Mouse (Mus musculus): ENCODE data around the gene Fam172a. TPM values are rescaled to one million over a fixed set of nuclear protein-coding genes. Genes with fewer than 3 reads are reported as not detected.

Fam172a gene
- total RNA-seq, 2 experiments from 2014 or later = 22.4 to 50.6 TPM

DNA sequence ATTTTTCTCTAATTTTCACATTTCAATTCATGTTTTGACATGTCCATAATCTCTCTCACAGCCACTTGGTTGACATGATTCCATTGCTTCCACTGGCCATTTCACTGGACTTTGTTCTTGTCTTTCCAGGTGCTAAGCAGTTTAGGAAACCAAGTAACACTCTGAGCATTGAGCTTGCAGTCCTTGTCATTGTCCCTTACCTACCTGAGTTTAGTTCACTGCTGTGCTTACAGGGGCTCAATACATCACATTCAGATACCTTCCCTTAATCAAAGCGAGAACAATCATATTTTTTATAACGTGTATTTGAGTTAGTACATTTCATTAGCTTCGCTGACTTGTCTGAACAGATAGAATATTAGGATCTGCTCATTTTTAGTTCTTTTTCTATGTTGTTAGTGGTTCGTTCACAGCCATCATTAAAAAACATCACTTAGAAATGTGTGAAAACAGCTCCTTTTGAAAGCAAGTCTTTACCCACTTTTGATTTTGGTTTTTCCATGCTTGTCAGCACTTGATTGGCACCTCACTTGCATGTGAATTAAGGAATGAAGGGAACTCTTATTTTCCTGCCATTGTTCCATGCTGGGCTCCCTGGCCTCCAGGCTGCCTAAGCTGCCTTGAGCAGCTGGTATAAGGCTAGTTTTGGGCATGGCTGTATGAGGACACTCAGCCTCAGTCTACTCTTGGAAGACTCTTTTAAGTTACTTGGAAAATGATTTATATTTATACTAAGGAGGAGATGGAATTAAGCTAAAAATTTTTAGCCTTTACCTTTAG is 257.9 kb downstream of the Fam172a start:
- no peak for ATAC-seq (replicated peaks; ENCODE audit: poor library complexity)

DNA sequence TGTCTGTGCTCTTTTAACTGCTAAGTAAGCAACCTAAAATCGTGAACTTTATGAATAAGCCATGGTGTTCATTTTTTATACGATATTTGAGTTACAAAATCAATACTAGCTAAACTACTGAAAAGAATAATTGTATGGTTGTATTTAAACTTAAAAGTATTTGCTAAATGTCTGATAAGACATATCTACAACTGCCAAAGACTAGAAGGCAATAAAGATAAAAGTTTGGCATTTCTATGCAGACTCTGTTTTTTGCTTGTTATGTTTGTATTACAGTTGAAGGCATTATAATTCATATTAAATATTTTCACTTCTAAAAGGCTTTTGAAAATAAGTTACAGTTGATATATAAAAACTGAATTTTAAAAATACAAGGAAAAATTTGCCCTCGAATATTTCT is 274.4 kb downstream of the Fam172a start:
- no peak for ATAC-seq (replicated peaks; ENCODE audit: poor library complexity)

DNA sequence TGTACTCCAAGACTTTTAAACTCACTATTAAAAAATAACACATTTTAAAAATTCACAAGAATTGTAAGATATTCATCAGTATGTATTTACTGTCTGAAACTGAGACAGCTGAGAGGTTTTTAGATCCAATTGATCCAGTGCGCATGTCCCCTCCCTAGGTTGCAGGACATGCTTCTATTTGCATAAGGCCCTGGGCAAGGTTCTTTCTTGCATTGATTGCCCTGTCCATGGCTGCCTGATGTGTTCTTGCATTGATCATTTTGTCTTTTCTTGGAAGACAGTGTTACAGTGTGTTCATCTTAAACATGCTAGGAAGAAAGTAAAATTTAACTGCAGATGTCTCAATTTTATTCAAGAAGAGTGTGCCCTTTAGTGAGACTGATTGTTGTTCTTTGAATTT is 275.3 kb downstream of the Fam172a start:
- no peak for ATAC-seq (replicated peaks; ENCODE audit: poor library complexity)

DNA sequence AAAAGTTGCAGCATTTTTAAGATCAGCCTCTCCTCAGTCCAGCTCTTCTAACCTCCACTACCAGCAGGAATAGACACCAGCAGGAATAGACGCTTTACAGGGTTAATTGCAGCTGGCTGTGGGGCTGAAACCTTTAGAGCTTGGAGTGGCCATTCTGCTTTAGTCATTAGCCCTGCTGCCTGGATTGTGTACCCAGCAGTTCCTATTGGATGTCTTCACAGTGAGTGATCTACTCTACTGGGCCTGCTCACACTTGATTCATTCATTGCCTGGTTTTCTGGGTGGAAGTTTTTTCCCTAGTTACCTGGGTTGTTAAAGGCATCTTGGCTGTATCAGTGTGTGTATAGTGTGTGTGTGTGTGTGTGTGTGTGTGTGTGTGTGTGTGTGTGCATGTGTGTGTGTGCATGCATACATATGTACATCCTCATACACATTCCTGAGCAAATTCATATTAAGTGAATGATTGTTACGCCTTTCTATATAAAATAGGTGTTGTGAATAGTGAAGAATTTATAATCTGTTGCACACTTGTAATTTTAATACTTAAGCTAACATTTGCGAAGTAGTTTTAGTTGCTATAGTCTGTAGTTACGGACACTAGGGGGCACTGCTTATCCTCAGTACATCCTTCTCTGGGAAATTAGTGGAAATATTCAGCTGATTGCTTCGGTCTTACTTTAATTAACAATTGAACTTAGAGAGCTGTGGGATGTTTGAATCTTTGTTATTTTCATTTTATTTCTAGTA is 280.4 kb downstream of the Fam172a start:
- ATAC-seq (replicated peaks; ENCODE audit: poor library complexity) = peak; percentile 73

DNA sequence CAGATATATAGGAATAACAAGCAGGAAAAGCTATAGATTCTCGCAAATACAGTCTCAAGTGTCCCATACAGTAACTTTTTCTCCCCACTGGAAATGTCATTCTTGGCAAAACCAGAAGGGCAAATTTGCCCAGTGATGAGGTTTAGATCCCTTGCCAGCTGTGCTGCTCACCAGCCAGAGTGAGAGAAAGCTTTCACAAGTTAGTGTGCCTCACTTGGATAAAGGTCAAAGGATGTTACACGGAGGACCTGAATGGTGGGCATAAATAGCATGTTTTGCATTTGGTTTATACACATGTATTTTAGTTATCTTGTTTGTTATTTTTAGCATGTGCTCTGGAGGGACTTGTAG is 281.0 kb downstream of the Fam172a start:
- ATAC-seq (replicated peaks; ENCODE audit: poor library complexity) = no peak

DNA sequence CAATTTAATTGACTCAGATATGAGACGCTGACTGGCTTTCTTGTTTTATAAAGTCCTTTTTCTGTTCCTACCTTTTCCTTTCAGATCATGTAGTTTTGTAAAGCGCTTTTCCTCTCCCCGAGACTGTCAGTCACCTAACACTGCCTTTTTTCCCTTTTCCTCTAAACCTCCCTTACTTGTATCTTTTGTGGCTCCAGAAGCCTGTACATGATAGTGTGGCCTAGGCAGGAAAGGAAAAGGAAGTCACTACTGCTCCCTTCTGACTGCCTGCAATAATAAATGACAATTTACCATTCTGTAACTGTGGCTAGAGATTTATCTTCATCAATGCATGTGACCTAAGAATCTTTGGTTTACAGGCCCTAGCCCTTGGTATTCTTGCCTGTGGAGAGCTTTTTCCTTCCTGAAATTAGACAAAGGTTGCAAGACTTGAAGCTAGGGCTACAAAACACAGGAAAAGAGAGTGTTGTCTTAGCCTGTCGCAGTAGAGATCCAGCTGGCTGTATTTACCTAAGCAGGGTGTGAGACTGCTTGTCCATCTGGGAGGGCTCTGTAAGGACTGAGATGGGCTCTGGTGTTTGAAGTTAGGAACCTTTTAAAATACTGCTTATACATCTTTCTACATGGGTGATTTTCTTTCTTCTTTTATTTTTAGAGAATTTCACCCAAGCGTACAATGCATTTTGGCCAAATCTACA is 289.5 kb downstream of the Fam172a start:
- no peak for ATAC-seq (replicated peaks; ENCODE audit: poor library complexity)

DNA sequence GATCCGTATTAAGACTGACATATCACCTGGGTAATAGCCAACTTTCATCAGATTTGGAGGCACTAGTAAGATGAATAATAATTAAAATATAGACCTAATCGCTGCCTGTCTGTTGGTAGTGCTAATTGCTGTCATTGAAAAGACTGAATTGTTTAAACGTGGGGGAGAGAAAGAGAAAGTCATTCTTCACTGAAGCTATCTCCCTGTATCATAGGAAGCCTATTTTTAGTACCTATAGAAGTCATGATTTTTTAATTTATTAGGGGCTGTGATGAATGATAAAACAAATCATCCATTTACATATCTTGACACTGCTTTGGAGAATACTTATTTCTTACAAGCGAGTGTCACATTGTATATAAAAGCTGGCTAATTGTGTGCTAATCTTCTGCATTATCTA is 302.8 kb downstream of the Fam172a start:
- no peak for ATAC-seq (replicated peaks; ENCODE audit: poor library complexity)

DNA sequence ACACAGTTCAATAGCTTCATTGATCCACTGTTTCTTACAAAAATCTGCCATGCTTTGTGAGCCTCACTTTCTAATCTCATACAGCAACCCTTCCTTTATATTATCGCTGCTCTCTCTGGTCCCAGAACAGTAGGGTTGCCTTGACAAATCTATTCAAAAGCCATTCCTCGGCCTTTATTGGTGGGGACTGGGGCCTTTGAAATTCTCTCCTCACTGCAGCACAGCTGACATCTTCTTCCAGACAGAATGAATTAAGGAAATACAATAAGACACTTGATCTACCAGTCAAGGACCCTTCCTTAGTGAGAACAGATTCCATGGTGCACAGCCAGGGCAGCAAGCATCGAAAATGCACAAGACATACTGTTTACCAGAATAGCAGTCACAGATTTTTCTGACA is 303.5 kb downstream of the Fam172a start:
- ATAC-seq (replicated peaks; ENCODE audit: poor library complexity) = no peak

DNA sequence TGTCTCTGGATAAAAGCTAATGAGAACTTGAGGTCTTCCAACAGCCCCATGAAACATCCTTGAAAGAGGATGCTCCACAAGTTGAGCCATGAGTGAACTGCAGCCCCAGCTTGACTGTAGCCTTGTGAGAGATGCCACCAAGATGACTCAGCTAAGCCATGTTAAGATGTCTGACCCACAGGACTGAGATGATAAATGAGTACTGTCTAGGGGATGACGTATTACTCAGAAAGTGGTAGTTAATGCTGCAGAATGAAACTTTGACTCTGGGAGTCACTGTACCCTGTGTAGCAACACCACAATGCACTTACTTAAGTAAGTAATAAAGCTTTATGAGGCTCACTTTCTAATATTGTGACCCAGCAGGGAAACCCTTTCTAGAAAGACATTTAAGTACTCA is 308.3 kb downstream of the Fam172a start:
- no peak for ATAC-seq (replicated peaks; ENCODE audit: poor library complexity)

DNA sequence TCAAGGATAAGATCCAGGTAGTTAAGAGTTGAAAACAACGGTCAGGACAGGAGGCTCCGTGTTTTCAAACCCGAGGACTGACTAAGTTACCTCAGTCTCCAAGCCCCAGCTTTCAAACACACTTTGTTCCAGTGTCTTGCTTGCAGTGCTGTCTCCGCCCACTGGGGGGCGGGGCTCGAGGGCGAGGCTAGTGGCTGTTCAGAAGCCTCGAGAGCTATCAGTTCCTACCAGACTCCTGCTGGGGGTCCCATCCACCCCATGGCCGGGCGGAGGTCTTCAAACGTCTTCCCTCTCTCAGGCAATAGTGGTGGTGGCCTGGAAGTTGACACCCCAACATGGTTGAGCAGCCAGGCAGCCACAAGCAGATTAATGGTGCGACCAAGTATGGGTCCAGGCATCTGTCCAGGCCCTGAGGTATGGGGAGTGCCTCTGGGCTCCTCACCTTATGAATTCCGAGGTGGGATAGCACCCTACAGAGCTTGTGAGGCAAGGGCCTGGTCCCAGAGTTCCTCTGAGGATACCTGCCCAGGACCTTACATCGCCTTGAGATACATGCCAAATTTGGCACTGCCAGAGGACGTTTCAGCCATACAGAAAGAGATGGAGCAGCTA is 323.0 kb downstream of the Fam172a start, which contains the start of gene Pou5f2:
Pou5f2 (plus strand) TSS at position 220 of the 612 bp plus-strand sequence.
- peak; percentile 88 for ATAC-seq (replicated peaks; ENCODE audit: poor library complexity)

DNA sequence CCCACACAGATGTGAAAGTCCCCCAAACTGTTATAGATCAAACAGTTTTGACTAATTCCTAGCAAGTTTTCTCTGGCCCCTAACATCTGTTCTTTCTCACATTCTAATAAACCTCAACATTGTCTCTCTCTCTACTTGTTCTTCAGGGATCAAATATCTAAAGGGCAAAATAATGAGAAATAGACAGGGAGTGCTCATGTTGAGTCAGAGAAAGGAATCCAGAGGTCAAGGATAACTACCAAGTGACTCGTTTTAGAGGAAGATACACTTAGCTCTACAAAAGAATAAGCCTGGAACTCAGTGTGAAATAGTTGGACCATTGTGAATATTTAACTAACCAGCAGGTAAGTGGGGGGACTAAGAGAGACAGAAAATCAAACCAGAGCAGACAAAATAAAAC is 331.0 kb downstream of the Fam172a start:
- ATAC-seq (replicated peaks; ENCODE audit: poor library complexity) = no peak

DNA sequence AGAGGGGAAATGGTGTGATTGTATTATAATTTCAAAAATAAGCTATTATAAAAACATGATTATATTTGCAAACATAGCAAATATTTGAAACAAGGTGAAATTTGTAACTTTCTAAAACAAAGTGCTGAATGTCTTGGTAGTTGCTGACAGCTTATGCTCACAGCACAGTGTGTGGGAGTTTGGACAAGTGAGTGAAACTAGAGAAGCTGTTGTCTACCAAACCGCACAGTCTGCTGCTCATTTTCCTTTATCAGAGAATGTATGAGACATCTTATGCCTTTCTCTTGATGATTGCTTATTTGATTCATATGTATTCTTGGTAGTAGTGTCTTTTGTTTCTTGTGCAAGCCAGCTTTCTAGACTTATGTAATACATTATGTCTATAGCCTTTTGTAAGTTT is 335.4 kb downstream of the Fam172a start:
- ATAC-seq (replicated peaks; ENCODE audit: poor library complexity) = no peak

DNA sequence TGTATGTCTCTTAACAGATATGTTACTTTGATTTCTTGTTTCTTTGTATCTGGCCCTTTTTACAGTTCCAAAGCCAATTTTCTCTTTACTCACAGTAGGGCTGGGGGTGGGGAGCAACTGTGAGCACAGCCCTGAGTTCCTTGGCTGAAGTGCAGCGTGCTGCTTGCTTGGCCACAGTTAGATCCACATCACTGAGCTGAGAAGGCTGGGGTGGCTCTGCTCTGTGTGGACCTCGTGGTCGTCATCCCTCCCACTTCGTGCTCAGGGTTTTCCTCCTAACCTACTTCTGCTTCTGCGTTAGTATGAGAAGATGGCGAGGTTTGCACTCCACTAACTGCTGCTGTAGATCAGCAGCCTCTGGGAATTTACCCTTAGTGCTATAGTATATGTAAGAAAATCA is 341.4 kb downstream of the Fam172a start:
- ATAC-seq (replicated peaks; ENCODE audit: poor library complexity) = 0 out of 2 replicates have a peak, but pooled peaks have one; percentile 20

DNA sequence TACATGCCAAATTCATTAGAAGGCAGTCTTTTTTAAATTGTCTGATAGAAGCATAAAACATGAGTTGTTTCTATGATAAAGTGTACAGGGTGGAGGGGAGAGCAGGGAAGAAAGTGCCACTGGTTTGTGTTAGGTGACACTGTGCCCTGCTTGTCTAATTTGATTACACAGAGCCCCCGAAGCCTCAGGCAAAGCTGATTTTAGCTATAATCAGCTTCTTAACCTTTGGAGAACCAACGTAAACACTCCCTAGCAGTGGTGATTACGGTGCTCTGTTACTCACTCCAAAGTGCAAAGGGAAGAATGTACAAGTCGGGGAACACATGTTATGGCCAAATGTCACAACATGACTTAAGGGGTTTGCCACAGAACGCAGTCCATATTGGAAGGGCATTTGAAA is 343.3 kb downstream of the Fam172a start:
- ATAC-seq (replicated peaks; ENCODE audit: poor library complexity) = no peak

DNA sequence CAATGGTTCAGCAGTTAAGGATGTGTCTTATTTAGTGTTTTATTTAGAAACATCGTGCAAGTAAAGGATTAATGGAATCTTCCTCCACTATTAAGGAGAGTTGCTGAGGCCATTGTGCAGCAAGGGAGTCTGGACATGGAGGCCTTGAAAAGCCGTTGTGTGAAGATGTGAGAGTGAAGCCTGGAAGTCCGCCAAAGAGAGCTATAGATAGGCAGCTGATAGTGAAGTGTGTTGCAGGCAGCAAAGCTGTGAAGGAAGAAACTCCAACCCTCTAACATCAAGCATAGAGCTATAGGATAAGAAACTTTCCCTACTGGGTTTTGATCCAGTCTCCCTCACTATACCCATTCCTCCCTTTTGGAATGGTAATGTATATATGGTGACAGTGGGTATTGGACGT is 385.9 kb downstream of the Fam172a start:
- no peak for ATAC-seq (replicated peaks; ENCODE audit: poor library complexity)

DNA sequence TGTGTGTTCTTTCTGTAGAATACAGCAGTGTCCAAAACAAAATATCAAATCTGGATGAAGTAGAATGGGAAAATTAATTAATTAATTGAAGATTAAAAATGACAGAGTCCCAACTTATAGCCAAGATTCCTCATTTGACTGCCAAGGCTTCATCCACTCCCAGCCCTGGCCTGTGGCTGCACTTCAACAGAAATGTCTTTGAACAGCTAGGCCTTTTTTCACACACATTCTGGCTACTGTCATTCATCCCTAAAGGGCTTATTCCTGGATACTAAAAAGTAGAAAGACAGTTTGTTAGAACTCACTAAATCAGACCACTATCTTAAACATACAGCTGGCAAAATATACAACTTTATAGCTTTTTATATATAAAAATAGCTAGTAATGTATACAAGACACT is 388.9 kb downstream of the Fam172a start:
- no peak for ATAC-seq (replicated peaks; ENCODE audit: poor library complexity)

DNA sequence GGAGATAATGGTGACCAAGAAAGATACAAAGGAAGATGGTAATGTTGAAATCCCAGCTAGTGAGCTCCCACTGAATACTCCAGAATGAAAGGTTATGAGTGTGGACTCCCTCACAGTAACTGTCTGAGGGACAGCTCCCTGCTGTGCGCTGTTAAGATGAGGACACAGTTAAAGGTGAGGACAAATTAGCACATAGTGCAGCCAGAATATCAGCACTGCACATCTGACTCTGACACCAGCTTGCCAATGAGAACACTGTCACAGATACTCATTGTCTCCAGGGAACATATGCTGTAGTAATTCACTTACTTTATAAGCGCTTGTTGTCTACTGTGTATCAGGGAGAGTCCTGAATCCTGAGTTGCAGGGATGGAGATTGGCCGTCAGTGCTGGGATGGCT is 390.1 kb downstream of the Fam172a start:
- ATAC-seq (replicated peaks; ENCODE audit: poor library complexity) = no peak

DNA sequence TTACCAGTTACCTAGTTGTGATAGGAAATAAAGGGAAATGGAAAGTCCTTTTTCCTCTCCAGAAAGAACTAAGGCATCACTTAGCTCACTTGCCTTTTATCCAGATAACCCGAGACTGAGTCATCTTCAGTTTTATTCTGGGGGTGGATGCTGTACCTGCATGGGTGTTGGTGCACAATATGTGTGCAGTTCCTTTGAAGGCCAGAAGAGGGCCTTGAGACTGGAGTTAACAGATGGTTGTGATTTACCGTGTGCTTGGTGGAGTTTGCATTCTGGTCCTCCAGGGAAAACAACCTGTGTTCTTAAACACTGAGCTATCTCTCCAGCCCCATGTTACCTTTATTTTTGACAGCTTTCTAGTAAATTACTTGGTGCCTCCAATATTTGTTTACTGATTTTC is 392.5 kb downstream of the Fam172a start:
- 0 out of 2 replicates have a peak, but pooled peaks have one; percentile 31 for ATAC-seq (replicated peaks; ENCODE audit: poor library complexity)

DNA sequence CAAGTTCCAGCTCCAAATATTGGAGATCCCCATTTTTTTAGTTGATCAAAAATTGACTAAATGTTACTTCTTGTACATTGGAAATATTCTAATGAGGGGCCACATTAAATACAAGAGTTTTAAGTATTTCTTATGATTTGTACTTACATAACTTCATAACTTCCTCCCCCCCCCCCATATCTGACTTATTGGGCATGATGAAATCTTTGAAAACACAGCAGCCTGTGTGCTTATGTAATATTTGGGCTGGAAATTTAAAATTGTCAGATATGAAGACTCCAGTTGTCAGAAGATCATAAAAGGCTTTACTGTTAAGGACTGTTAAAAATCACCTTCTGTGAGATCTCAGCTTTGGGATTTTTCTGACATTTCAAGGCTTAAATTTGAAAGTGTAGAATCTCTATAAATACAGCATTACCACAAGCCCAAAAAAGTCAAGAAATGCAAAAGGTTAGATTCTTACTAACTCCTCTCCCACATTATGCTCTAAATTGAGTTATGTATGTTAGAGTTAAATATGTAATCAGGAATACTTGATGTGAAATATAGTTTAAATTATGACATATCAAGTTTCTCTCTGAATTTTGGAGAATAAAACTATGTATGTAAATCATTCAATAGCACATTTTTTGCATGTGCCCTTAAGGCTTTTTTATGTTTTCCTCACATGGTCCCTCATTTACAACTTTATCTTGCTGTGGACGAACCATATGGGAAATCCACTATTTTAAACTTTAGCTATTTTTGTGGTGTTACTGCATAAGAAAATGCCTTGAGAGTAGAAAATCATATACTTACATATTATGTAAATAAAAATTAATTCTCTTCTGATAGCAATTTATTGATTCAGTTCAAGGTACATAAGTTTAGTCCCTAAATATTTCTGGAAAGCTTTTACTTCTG is 393.5 kb downstream of the Fam172a start:
- ATAC-seq (replicated peaks; ENCODE audit: poor library complexity) = 0 out of 2 replicates have a peak, but pooled peaks have one; percentile 31

DNA sequence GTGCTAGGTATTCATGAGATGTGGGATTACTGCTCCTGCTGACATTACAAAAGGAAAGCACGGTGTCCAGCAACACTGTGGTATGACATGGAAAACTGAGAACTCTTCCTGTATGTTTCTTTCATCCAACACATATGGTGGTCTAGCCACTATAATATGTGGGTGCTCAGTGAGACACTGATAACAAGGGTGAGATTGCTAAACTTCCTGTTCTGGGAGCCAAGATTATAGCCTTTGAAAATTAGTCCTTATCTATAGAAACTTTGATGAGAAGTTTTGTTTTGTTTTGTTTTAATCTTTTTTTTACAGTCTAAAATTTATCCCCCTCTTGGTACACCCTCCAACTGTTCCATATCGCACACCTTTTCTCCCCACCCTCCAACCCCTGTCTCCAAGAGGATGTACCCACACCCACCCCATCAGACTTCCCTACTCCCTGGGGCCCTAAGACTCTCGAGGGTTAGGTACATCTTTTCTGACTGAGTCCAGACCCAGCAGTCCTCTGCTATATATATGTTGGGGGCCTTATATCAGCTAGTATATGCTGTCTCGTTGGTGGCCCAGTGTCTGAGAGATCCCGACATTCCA is 397.1 kb downstream of the Fam172a start:
- ATAC-seq (replicated peaks; ENCODE audit: poor library complexity) = no peak

Data from megakaryocyte progenitor cell, adult 5-6 weeks (primary cell).